Mouse (Mus musculus) hindbrain, embryonic 12.5 days (tissue): ENCODE measurements at regions not wholly inside any gene's neighbourhood (a gene's known extent, or its start where the extent isn't known, plus 50 kb on each side); places are given as distances from the start of the nearest gene placed in this dataset.

Source experiments
- ATAC-seq: fragments of 200-750 bp; cut with Nextera tagmentation; 2 replicates; pipeline ENCODE4 v1.8.0; 2017; ENCODE audit warnings: moderate TSS enrichment; ENCODE audit not compliant: low FRiP score
- H3K27ac ChIP-seq: fragments of 300-500 bp; sonication (generic); 2 replicates; pipeline ENCODE4 v1.5.1; 2016; ENCODE audit warnings: mild to moderate bottlenecking
- H3K27me3 ChIP-seq: fragments of 300-500 bp; sonication (generic); 2 replicates; pipeline ENCODE4 v1.6.1; 2016; ENCODE audit warnings: mild to moderate bottlenecking
- H3K36me3 ChIP-seq: fragments of 300-500 bp; sonication (generic); 2 replicates; pipeline ENCODE4 v1.6.1; 2016; ENCODE audit warnings: mild to moderate bottlenecking
- H3K4me1 ChIP-seq: fragments of 300-500 bp; sonication (generic); 2 replicates; pipeline ENCODE4 v1.6.1; 2016
- H3K4me2 ChIP-seq: fragments of 300-500 bp; sonication (generic); replicated peaks from 2 replicates; pipeline ENCODE4 v1.6.1; 2016; ENCODE audit warnings: mild to moderate bottlenecking
- H3K4me3 ChIP-seq: fragments of 300-500 bp; sonication (generic); 2 replicates; pipeline ENCODE4 v1.5.1; 2016; ENCODE audit warnings: mild to moderate bottlenecking
- H3K9ac ChIP-seq: fragments of 300-500 bp; sonication (generic); 2 replicates; pipeline ENCODE4 v1.6.1; 2016; ENCODE audit warnings: mild to moderate bottlenecking, moderate library complexity
- H3K9me3 ChIP-seq: fragments of 300-500 bp; sonication (generic); replicated peaks from 2 replicates; pipeline ENCODE4 v1.6.1; 2016; ENCODE audit warnings: mild to moderate bottlenecking
- WGBS: fragments of 180-500 bp; shearing (Covaris S2); methylation state at CpG from one replicate; pipeline ENCODE4 v1.1.7; 2016; 5-methylcytosine and 5-hydroxymethylcytosine counted together

GRCm38 (mm10) chr10:70763206-70763605 is 107.4 kb upstream of the Phyhipl start:
- Histone ChIP-seq H3K4me3 (no peak overlapping the region), H3K9ac (no peak overlapping the region), H3K27ac (no peak overlapping the region), H3K4me2 (no peak overlapping the region), H3K4me1 (peaks cover 6% of the 10 kb centered on the region; the same call in 1 of the 2 replicates), H3K36me3 (no peaks in the 10 kb centered on the region), H3K9me3 (no peaks in the 10 kb centered on the region), H3K27me3 (no peaks in the 10 kb centered on the region)
- WGBS: 78% methylated on average over 7 of the region's 7 CpGs
- ATAC-seq: no peak

GRCm38 (mm10) chr10:70759686-70760085 is 103.9 kb upstream of the Phyhipl start:
- Histone ChIP-seq H3K27me3 (no peaks in the 10 kb centered on the region), H3K4me2 (no peak overlapping the region), H3K27ac (no peak overlapping the region), H3K4me3 (no peak overlapping the region), H3K9me3 (no peaks in the 10 kb centered on the region), H3K36me3 (no peaks in the 10 kb centered on the region), H3K9ac (no peak overlapping the region), H3K4me1 (no peaks in the 10 kb centered on the region)
- WGBS: 80% methylated on average over 7 of the region's 7 CpGs
- no peak for ATAC-seq

GRCm38 (mm10) chr10:70751771-70752170 is 96.0 kb upstream of the Phyhipl start:
- no peaks in the 10 kb centered on the region for H3K27me3 ChIP-seq
- H3K4me3 ChIP-seq: no peak overlapping the region
- H3K9ac ChIP-seq: no peak overlapping the region
- H3K4me1 ChIP-seq: no peaks in the 10 kb centered on the region
- no peak overlapping the region for H3K27ac ChIP-seq
- H3K4me2 ChIP-seq: no peak overlapping the region
- H3K36me3 ChIP-seq: no peaks in the 10 kb centered on the region
- H3K9me3 ChIP-seq: no peaks in the 10 kb centered on the region
- ATAC-seq: no peak
- WGBS: 58% methylated on average over 8 of the region's 8 CpGs

- Histone ChIP-seq H3K27me3 (no peaks in the 10 kb centered on the region), H3K9ac (no peak overlapping the region), H3K4me2 (no peak overlapping the region), H3K4me1 (no peaks in the 10 kb centered on the region), H3K4me3 (no peak overlapping the region), H3K27ac (no peak overlapping the region), H3K36me3 (no peaks in the 10 kb centered on the region), H3K9me3 (no peaks in the 10 kb centered on the region)
- no peak for ATAC-seq
- 87% methylated on average over 15 of the region's 15 CpGs for WGBS
Measured at GRCm38 (mm10) chr10:70750356-70751145, 94.8 kb upstream of the Phyhipl start.

GRCm38 (mm10) chr10:70746612-70747011 is 90.8 kb upstream of the Phyhipl start:
- no peak overlapping the region for H3K9ac ChIP-seq
- no peak overlapping the region for H3K27ac ChIP-seq
- H3K36me3 ChIP-seq: no peaks in the 10 kb centered on the region
- H3K4me2 ChIP-seq: no peak overlapping the region
- no peak for ATAC-seq
- no peaks in the 10 kb centered on the region for H3K9me3 ChIP-seq
- 85% methylated on average over 4 of the region's 4 CpGs for WGBS
- no peaks in the 10 kb centered on the region for H3K27me3 ChIP-seq
- H3K4me1 ChIP-seq: no peaks in the 10 kb centered on the region
- no peak overlapping the region for H3K4me3 ChIP-seq

- no peak overlapping the region for H3K4me3 ChIP-seq
- no peaks in the 10 kb centered on the region for H3K9me3 ChIP-seq
- H3K4me2 ChIP-seq: no peak overlapping the region
- no peak overlapping the region for H3K9ac ChIP-seq
- no peak for ATAC-seq
- H3K27ac ChIP-seq: no peak overlapping the region
- H3K27me3 ChIP-seq: no peaks in the 10 kb centered on the region
- no peaks in the 10 kb centered on the region for H3K36me3 ChIP-seq
- H3K4me1 ChIP-seq: 0 out of 2 replicates have a peak, but pooled peaks cover 2% of the 10 kb centered on the region
Measured at GRCm38 (mm10) chr10:70741909-70742308, 86.1 kb upstream of the Phyhipl start.

GRCm38 (mm10) chr10:70740095-70740494 is 84.3 kb upstream of the Phyhipl start:
- Histone ChIP-seq H3K9ac (no peak overlapping the region), H3K27ac (no peak overlapping the region), H3K9me3 (no peaks in the 10 kb centered on the region), H3K4me3 (no peak overlapping the region), H3K4me2 (no peak overlapping the region), H3K36me3 (no peaks in the 10 kb centered on the region), H3K27me3 (no peaks in the 10 kb centered on the region), H3K4me1 (0 out of 2 replicates have a peak, but pooled peaks cover 2% of the 10 kb centered on the region)
- no peak for ATAC-seq
- 86% methylated on average over 4 of the region's 4 CpGs for WGBS

GRCm38 (mm10) chr10:70739348-70739966 is 83.7 kb upstream of the Phyhipl start:
- Histone ChIP-seq H3K4me3 (no peak overlapping the region), H3K4me2 (no peak overlapping the region), H3K9ac (no peak overlapping the region), H3K4me1 (0 out of 2 replicates have a peak, but pooled peaks cover 2% of the 10 kb centered on the region), H3K9me3 (no peaks in the 10 kb centered on the region), H3K36me3 (no peaks in the 10 kb centered on the region), H3K27ac (no peak overlapping the region), H3K27me3 (no peaks in the 10 kb centered on the region)
- 62% methylated on average over 9 of the region's 9 CpGs for WGBS
- no peak for ATAC-seq

GRCm38 (mm10) chr10:70738686-70739085 is 82.9 kb upstream of the Phyhipl start:
- H3K9me3 ChIP-seq: no peaks in the 10 kb centered on the region
- H3K27ac ChIP-seq: no peak overlapping the region
- no peak for ATAC-seq
- 0 out of 2 replicates have a peak, but pooled peaks cover 2% of the 10 kb centered on the region for H3K4me1 ChIP-seq
- no peak overlapping the region for H3K9ac ChIP-seq
- no peak overlapping the region for H3K4me3 ChIP-seq
- no peaks in the 10 kb centered on the region for H3K27me3 ChIP-seq
- H3K36me3 ChIP-seq: no peaks in the 10 kb centered on the region
- H3K4me2 ChIP-seq: no peak overlapping the region

GRCm38 (mm10) chr10:70733956-70734355 is 78.2 kb upstream of the Phyhipl start:
- WGBS: 57% methylated on average over 12 of the region's 12 CpGs
- no peaks in the 10 kb centered on the region for H3K27me3 ChIP-seq

GRCm38 (mm10) chr10:70733478-70733877 is 77.7 kb upstream of the Phyhipl start:
- no peak overlapping the region for H3K4me2 ChIP-seq
- no peak overlapping the region for H3K4me3 ChIP-seq
- no peaks in the 10 kb centered on the region for H3K9me3 ChIP-seq
- 71% methylated on average over 7 of the region's 7 CpGs for WGBS
- H3K27ac ChIP-seq: no peak overlapping the region
- no peak for ATAC-seq
- no peaks in the 10 kb centered on the region for H3K36me3 ChIP-seq
- no peak overlapping the region for H3K9ac ChIP-seq
- no peaks in the 10 kb centered on the region for H3K4me1 ChIP-seq
- H3K27me3 ChIP-seq: no peaks in the 10 kb centered on the region

More at GRCm38 (mm10) chr10:70733956-70734355, 78.2 kb upstream of the Phyhipl start:
- H3K4me2 ChIP-seq: no peak overlapping the region
- H3K9me3 ChIP-seq: no peaks in the 10 kb centered on the region
- H3K36me3 ChIP-seq: no peaks in the 10 kb centered on the region
- no peak overlapping the region for H3K27ac ChIP-seq
- H3K4me1 ChIP-seq: 0 out of 2 replicates have a peak, but pooled peaks cover under 1% of the 10 kb centered on the region
- H3K9ac ChIP-seq: no peak overlapping the region
- ATAC-seq: no peak
- H3K4me3 ChIP-seq: no peak overlapping the region

- H3K4me3 ChIP-seq: no peak overlapping the region
- H3K4me2 ChIP-seq: no peak overlapping the region
- no peaks in the 10 kb centered on the region for H3K4me1 ChIP-seq
- no peak overlapping the region for H3K9ac ChIP-seq
- no peak for ATAC-seq
- H3K27ac ChIP-seq: no peak overlapping the region
- H3K36me3 ChIP-seq: no peaks in the 10 kb centered on the region
- no peaks in the 10 kb centered on the region for H3K27me3 ChIP-seq
- H3K9me3 ChIP-seq: no peaks in the 10 kb centered on the region
- WGBS: 82% methylated on average over 3 of the region's 3 CpGs
Measured at GRCm38 (mm10) chr10:70725091-70725490, 69.3 kb upstream of the Phyhipl start.

- Histone ChIP-seq H3K9me3 (no peaks in the 10 kb centered on the region), H3K36me3 (no peaks in the 10 kb centered on the region), H3K27ac (no peak overlapping the region), H3K4me3 (no peak overlapping the region), H3K27me3 (no peaks in the 10 kb centered on the region), H3K9ac (no peak overlapping the region), H3K4me1 (0 out of 2 replicates have a peak, but pooled peaks cover under 1% of the 10 kb centered on the region), H3K4me2 (no peak overlapping the region)
- 94% methylated on average over 2 of the region's 2 CpGs for WGBS
- no peak for ATAC-seq
Measured at GRCm38 (mm10) chr10:70722783-70723182, 67.0 kb upstream of the Phyhipl start.
